Mouse (Mus musculus) ovary, postnatal 14 days (tissue): ENCODE measurements around the gene Scel.

Source experiments
- DNase-seq: peaks from one replicate; pipeline ENCODE4 v3.0.0; 2022; ENCODE audit warnings: low spot score

Scel gene

GRCm38 (mm10) chr14:103515419-103515818 lies 2.3 kb downstream of the Scel start:
- no peak for DNase-seq

GRCm38 (mm10) chr14:103526286-103526685 lies 13.1 kb downstream of the Scel start:
- DNase-seq = no peak

GRCm38 (mm10) chr14:103529733-103530367 lies 16.7 kb downstream of the Scel start:
- no peak for DNase-seq

- no peak for DNase-seq
These were observed 18.7 kb downstream of the Scel start for GRCm38 (mm10) chr14:103531722-103532341.

GRCm38 (mm10) chr14:103535511-103536024 lies 22.4 kb downstream of the Scel start:
- no peak for DNase-seq

GRCm38 (mm10) chr14:103536334-103536733 lies 23.2 kb downstream of the Scel start:
- no peak for DNase-seq

GRCm38 (mm10) chr14:103537355-103538056 lies 24.4 kb downstream of the Scel start:
- peak; percentile 45 for DNase-seq

GRCm38 (mm10) chr14:103539796-103540195 lies 26.7 kb downstream of the Scel start:
- DNase-seq = no peak

GRCm38 (mm10) chr14:103541679-103542078 lies 28.5 kb downstream of the Scel start:
- no peak for DNase-seq

- no peak for DNase-seq
These were observed 30.4 kb downstream of the Scel start for GRCm38 (mm10) chr14:103543304-103544079.

GRCm38 (mm10) chr14:103545734-103546133 lies 32.6 kb downstream of the Scel start:
- DNase-seq = no peak

GRCm38 (mm10) chr14:103546246-103546645 lies 33.1 kb downstream of the Scel start:
- DNase-seq = no peak

GRCm38 (mm10) chr14:103548220-103548619 lies 35.1 kb downstream of the Scel start:
- no peak for DNase-seq

GRCm38 (mm10) chr14:103550480-103550879 lies 37.3 kb downstream of the Scel start:
- DNase-seq = peak; percentile 70

GRCm38 (mm10) chr14:103550921-103551320 lies 37.8 kb downstream of the Scel start:
- DNase-seq = no peak

- no peak for DNase-seq
These were observed 38.8 kb downstream of the Scel start for GRCm38 (mm10) chr14:103551921-103552320.

GRCm38 (mm10) chr14:103552379-103552778 lies 39.2 kb downstream of the Scel start:
- DNase-seq = no peak

- no peak for DNase-seq
These were observed 43.5 kb downstream of the Scel start for GRCm38 (mm10) chr14:103556609-103557008.

- no peak for DNase-seq
These were observed 48.4 kb downstream of the Scel start for GRCm38 (mm10) chr14:103561383-103562096.

GRCm38 (mm10) chr14:103567957-103568356 lies 54.8 kb downstream of the Scel start:
- DNase-seq = no peak

GRCm38 (mm10) chr14:103568433-103568832 lies 55.3 kb downstream of the Scel start:
- DNase-seq = no peak
